Mouse (Mus musculus): ENCODE results near the gene Trpv4. TPM values are rescaled to one million over a fixed set of nuclear protein-coding genes. Genes with fewer than 3 reads are reported as not detected.

The Trpv4 gene
- polyA plus RNA-seq, 1 experiment from 2014 or later, result 0.46 TPM

DNA sequence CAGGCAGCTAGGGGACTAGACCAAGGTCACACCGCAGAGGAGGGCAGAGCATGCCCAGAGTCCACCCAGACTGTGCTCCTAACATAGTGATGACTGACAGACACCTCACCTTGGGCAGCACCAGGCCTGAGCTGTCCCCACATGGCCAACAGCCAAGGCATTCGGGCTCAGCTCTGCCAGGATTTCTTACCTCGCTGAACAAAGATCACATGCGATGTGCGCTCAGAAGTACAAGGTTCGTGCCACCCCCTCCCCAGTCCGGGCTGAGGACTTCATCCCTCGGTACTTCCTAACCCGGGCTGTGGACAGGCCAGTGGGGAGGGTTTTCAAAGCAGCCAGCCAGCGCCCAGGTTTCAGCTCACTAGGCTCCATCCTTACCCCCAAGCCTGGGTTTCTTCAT, 795 bp downstream of the Trpv4 start:
- whole genome bisulfite sequencing, result 27% methylated on average over 10 of the region's 10 CpGs
- ATAC-seq (ENCODE audit: low FRiP score, low TSS enrichment), result no peak
- Histone ChIP-seq H3K4me2 (ENCODE audit: low read length) (peak overlapping the region; percentile 58; the same call in 1 of the 2 replicates), H3K4me1 (ENCODE audit: control insufficient read depth, insufficient read depth, low read length) (0 out of 2 replicates have a peak, but pooled peaks cover 5% of the 10 kb centered on the region), H3K4me3 (replicated peaks; ENCODE audit: low read depth, low read length) (peak overlapping the region; percentile 31; the same call in 1 of the 2 replicates), H3K27me3 (ENCODE audit: control insufficient read depth, insufficient read depth, low read length) (peaks cover 32% of the 10 kb centered on the region), H3K9ac (replicated peaks; ENCODE audit: low read length) (no peak overlapping the region), H3K36me3 (ENCODE audit: control insufficient read depth, insufficient read depth, low read length) (no peaks in the 10 kb centered on the region), H3K9me3 (ENCODE audit: control insufficient read depth, low read length) (no peaks in the 10 kb centered on the region), H3K27ac (replicated peaks; ENCODE audit: low read depth, low read length) (no peak overlapping the region)
- DNase-seq, result no peak

DNA sequence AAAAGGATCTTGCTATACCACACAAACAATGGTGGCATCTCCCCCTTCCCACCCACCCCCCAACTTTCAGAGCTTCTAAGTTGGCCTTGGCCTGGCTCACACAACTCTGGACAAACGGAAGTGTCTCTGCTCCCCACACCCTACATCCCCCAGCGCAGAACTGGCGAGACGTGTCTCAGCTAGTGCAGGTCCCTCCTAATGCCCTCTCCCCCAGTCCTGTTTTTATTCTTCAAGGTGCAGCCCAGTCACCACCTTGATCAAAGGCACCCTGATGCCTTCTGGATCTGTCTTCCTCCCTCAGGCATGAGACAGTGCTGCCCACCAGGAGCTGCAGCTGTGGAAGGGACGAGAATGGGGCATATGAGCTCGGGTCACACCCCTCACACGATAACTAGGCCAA, 1.9 kb downstream of the Trpv4 start:
- Histone ChIP-seq H3K4me3 (replicated peaks; ENCODE audit: low read depth, low read length) (no peak overlapping the region), H3K27ac (replicated peaks; ENCODE audit: low read depth, low read length) (no peak overlapping the region), H3K4me1 (ENCODE audit: control insufficient read depth, insufficient read depth, low read length) (0 out of 2 replicates have a peak, but pooled peaks cover 5% of the 10 kb centered on the region), H3K27me3 (ENCODE audit: control insufficient read depth, insufficient read depth, low read length) (peaks cover 33% of the 10 kb centered on the region), H3K4me2 (ENCODE audit: low read length) (no peak overlapping the region), H3K9ac (replicated peaks; ENCODE audit: low read length) (no peak overlapping the region), H3K36me3 (ENCODE audit: control insufficient read depth, insufficient read depth, low read length) (no peaks in the 10 kb centered on the region), H3K9me3 (ENCODE audit: control insufficient read depth, low read length) (no peaks in the 10 kb centered on the region)
- DNase-seq (no peak), ATAC-seq (ENCODE audit: low FRiP score, low TSS enrichment) (no peak)
- 76% methylated on average over 7 of the region's 7 CpGs for WGBS

DNA sequence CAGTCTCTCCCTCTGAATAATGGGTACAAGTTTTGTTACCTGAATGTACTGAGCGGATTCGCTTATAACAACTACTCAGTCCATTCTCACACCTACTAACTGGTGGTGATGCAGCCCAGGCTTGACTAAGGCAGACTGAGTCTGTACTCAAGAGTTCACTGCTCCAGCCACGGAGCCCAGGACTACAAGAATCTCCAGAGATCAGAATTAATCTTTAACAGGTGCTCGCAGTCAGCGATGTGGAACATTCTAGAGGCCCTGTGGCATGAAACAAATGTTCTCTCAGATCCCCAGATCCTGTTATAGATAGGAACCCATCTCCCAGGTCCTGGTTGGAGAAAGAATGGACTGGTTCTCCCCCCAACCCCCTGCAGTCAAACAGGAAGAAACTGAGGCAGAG, 2.5 kb downstream of the Trpv4 start:
- Histone ChIP-seq H3K9ac (replicated peaks; ENCODE audit: low read length) (no peak overlapping the region), H3K9me3 (ENCODE audit: control insufficient read depth, low read length) (no peaks in the 10 kb centered on the region), H3K27ac (replicated peaks; ENCODE audit: low read depth, low read length) (no peak overlapping the region), H3K4me3 (replicated peaks; ENCODE audit: low read depth, low read length) (no peak overlapping the region), H3K4me1 (ENCODE audit: control insufficient read depth, insufficient read depth, low read length) (0 out of 2 replicates have a peak, but pooled peaks cover 5% of the 10 kb centered on the region), H3K27me3 (ENCODE audit: control insufficient read depth, insufficient read depth, low read length) (peaks cover 38% of the 10 kb centered on the region), H3K4me2 (ENCODE audit: low read length) (no peak overlapping the region), H3K36me3 (ENCODE audit: control insufficient read depth, insufficient read depth, low read length) (no peaks in the 10 kb centered on the region)
- 92% methylated on average over 5 of the region's 5 CpGs for WGBS
- no peak for DNase-seq
- no peak for ATAC-seq (ENCODE audit: low FRiP score, low TSS enrichment)

DNA sequence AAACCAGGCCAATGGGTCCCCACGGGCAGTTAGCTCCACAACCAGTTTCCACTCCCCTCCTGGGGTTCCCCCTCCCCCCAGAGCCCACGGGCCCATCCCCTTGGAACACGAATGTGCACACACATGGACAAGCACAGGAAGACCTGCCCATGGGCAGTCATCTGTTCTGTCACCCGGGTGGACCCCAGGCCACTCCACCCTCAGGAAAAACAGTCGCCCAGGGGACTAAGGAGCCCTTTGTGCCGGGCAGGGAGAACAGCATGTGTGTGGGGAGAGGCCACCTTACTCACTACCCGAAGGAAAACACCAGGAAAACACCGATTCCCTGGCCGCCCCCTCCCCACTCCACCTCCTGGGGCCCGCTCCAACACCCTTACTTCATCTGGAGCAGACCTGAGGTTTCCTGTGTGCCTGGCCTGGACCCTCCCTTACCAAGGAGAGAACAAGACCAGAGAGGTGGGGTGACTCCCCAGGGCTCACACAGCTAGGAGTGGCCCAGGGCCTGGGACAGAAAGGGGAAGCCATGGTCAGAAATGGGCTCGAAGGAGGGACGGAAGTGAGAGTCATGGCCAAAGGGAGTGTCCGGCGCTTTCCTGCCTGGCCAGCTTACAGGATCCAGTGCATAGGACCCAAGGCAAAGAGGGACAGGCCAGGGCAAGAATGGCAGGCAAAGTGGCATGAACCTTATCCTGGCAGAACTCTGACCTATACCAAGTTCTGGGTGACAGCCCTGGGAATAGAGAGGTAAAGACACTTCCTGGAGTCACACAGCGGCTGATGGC, 4.4 kb downstream of the Trpv4 start:
- Histone ChIP-seq H3K9ac (replicated peaks; ENCODE audit: low read length) (no peak overlapping the region), H3K4me3 (replicated peaks; ENCODE audit: low read depth, low read length) (no peak overlapping the region), H3K27me3 (ENCODE audit: control insufficient read depth, insufficient read depth, low read length) (peaks cover 32% of the 10 kb centered on the region), H3K36me3 (ENCODE audit: control insufficient read depth, insufficient read depth, low read length) (no peaks in the 10 kb centered on the region), H3K4me1 (ENCODE audit: control insufficient read depth, insufficient read depth, low read length) (0 out of 2 replicates have a peak, but pooled peaks cover 5% of the 10 kb centered on the region), H3K27ac (replicated peaks; ENCODE audit: low read depth, low read length) (no peak overlapping the region), H3K9me3 (ENCODE audit: control insufficient read depth, low read length) (no peaks in the 10 kb centered on the region), H3K4me2 (ENCODE audit: low read length) (no peak overlapping the region)
- WGBS, result 82% methylated on average over 12 of the region's 15 CpGs
- no peak for ATAC-seq (ENCODE audit: low FRiP score, low TSS enrichment)
- DNase-seq, result no peak

DNA sequence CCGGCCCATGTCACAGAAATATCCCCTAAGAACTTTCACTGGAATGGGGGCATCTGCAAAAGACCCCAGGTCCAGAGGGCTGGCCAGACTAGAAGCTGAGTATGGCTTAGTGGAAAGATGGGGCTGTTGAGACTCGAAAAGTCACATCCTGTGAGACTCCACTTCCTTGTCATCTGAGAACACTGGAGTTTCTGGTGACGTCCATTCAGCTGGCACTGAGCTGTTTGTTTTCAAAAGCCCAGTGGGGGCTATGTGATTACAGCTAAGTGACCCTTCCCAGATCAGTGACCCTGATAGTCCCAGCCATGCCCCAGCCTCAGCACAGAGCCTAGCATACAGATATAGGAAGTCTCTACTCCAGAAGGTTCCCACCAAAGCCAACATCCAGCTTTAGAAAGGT, 6.8 kb downstream of the Trpv4 start:
- Histone ChIP-seq H3K4me3 (replicated peaks; ENCODE audit: low read depth, low read length) (no peak overlapping the region), H3K4me1 (ENCODE audit: control insufficient read depth, insufficient read depth, low read length) (peaks cover 11% of the 10 kb centered on the region), H3K9ac (replicated peaks; ENCODE audit: low read length) (no peak overlapping the region), H3K36me3 (ENCODE audit: control insufficient read depth, insufficient read depth, low read length) (no peaks in the 10 kb centered on the region), H3K27ac (replicated peaks; ENCODE audit: low read depth, low read length) (no peak overlapping the region), H3K9me3 (ENCODE audit: control insufficient read depth, low read length) (no peaks in the 10 kb centered on the region), H3K27me3 (ENCODE audit: control insufficient read depth, insufficient read depth, low read length) (peaks cover 8% of the 10 kb centered on the region), H3K4me2 (ENCODE audit: low read length) (no peak overlapping the region)
- DNase-seq (no peak), ATAC-seq (ENCODE audit: low FRiP score, low TSS enrichment) (no peak)
- WGBS, result 18% methylated on average over 3 of the region's 3 CpGs

DNA sequence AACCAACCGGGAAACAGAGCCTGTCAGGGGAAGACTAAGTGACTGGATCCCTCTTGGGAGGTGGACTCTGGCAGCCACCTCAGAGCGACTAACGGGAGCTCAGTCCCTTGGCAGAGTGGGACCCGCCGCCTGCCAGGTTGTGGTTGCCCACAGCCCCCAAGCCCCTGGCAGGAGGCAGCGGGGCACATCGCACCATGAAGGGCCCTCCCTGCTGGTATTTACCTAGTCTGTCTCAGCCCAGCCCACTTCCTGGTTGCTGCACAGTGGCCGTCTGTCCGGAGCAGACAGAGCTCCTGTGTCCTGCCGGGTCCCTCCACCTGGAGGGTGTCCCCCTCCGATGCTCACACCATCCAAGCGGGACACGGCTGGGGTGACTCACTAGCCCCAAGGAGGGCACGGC, 7.2 kb downstream of the Trpv4 start:
- no peak for DNase-seq
- Histone ChIP-seq H3K4me1 (ENCODE audit: control insufficient read depth, insufficient read depth, low read length) (peaks cover 11% of the 10 kb centered on the region), H3K9me3 (ENCODE audit: control insufficient read depth, low read length) (no peaks in the 10 kb centered on the region), H3K9ac (replicated peaks; ENCODE audit: low read length) (no peak overlapping the region), H3K27ac (replicated peaks; ENCODE audit: low read depth, low read length) (no peak overlapping the region), H3K27me3 (ENCODE audit: control insufficient read depth, insufficient read depth, low read length) (peaks cover 6% of the 10 kb centered on the region; the same call in 1 of the 2 replicates), H3K4me2 (ENCODE audit: low read length) (no peak overlapping the region), H3K36me3 (ENCODE audit: control insufficient read depth, insufficient read depth, low read length) (no peaks in the 10 kb centered on the region), H3K4me3 (replicated peaks; ENCODE audit: low read depth, low read length) (no peak overlapping the region)
- WGBS, result 31% methylated on average over 14 of the region's 14 CpGs
- no peak for ATAC-seq (ENCODE audit: low FRiP score, low TSS enrichment)

DNA sequence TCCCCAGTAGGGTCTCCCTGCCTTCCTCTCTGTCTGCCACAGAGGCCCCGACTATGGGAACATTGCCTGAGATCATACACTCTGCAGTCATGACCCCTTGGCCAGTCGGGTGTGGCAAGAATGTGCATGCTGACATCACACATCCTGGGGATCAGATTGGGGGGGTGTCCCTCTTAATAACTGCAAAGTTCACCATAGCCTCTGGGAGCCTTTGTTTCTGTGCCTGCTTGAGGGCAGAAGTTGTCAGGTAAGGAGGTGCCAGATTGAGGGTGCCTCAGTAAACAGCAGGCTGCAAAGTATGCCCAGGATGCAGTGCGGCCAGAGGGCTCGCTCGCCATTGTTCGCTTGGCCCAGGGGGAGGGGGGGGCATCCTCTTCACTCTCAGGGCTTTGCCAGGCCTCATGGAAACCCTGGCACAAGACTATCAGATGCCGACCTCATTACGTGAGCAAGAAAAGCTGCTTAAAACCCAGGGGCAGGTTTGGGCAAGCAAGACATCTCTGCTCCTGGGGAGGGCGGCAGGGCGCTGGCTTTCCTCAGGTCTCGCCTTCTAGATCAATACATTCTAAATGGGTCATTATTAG, 9.4 kb downstream of the Trpv4 start:
- ATAC-seq (ENCODE audit: low FRiP score, low TSS enrichment), result no peak

DNA sequence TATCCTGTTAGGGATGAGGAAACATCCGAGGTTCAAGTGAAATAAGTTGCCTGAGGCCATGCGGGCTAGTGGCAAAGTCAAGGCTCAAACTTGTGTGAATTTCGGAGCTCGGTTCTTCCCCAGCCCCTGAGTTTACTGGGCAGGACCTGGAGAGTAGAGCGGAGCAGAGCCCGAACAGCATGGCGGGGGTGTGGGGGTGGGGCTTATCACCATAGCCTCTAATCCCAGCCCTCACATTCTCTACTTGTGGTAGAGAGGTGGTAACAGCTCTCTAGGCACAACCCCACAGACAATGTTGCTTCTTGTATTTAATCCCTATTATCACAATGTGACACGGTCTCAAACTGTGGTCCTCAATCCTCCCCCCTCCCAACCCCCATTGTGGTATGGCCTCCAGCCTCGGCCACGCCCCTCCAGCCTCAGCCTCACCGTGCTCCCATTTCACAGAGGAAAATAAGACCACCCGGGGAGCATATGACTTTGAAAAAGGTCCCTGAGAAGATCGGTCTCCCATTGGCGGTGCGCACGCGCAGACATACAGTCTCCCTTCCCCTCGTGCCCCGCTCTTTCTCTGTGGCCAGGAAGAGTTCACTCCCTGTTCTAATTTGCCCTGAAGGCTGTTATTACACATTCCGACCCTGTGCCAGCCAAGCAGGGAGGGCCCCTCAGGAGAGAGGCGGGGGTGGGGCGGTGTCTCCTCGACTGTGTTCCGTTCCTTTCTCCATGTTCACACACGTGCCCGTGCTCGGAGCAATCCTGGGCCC, 10.8 kb downstream of the Trpv4 start:
- no peaks in the 10 kb centered on the region for H3K36me3 ChIP-seq (ENCODE audit: control insufficient read depth, insufficient read depth, low read length)
- ATAC-seq (ENCODE audit: low FRiP score, low TSS enrichment) (peak; percentile 54; the same call in 1 of the 2 replicates), DNase-seq (peak; percentile 77)
- H3K9ac ChIP-seq (replicated peaks; ENCODE audit: low read length), result peak overlapping the region; percentile 46
- no peak overlapping the region for H3K27ac ChIP-seq (replicated peaks; ENCODE audit: low read depth, low read length)
- peak overlapping the region; percentile 19 for H3K4me3 ChIP-seq (replicated peaks; ENCODE audit: low read depth, low read length)
- H3K9me3 ChIP-seq (ENCODE audit: control insufficient read depth, low read length), result no peaks in the 10 kb centered on the region
- H3K27me3 ChIP-seq (ENCODE audit: control insufficient read depth, insufficient read depth, low read length), result peaks cover 6% of the 10 kb centered on the region; the same call in 1 of the 2 replicates
- H3K4me2 ChIP-seq (ENCODE audit: low read length), result peak overlapping the region; percentile 55
- peaks cover 11% of the 10 kb centered on the region for H3K4me1 ChIP-seq (ENCODE audit: control insufficient read depth, insufficient read depth, low read length)
- WGBS, result 2% methylated on average over 27 of the region's 27 CpGs

More for the DNA sequence above, 9.4 kb downstream of the Trpv4 start:
- no peaks in the 10 kb centered on the region for H3K9me3 ChIP-seq (ENCODE audit: control insufficient read depth, low read length)
- peaks cover 6% of the 10 kb centered on the region; the same call in 1 of the 2 replicates for H3K27me3 ChIP-seq (ENCODE audit: control insufficient read depth, insufficient read depth, low read length)
- H3K27ac ChIP-seq (replicated peaks; ENCODE audit: low read depth, low read length), result no peak overlapping the region
- no peak overlapping the region for H3K4me3 ChIP-seq (replicated peaks; ENCODE audit: low read depth, low read length)
- H3K4me1 ChIP-seq (ENCODE audit: control insufficient read depth, insufficient read depth, low read length), result peaks cover 11% of the 10 kb centered on the region
- no peak for DNase-seq
- WGBS, result 68% methylated on average over 11 of the region's 11 CpGs
- H3K9ac ChIP-seq (replicated peaks; ENCODE audit: low read length), result no peak overlapping the region
- no peak overlapping the region for H3K4me2 ChIP-seq (ENCODE audit: low read length)
- no peaks in the 10 kb centered on the region for H3K36me3 ChIP-seq (ENCODE audit: control insufficient read depth, insufficient read depth, low read length)
